Mouse (Mus musculus): ENCODE measurements at regions not wholly inside any gene's neighbourhood (a gene's known extent, or its start where the extent isn't known, plus 50 kb on each side); places are given as distances from the start of the nearest gene placed in this dataset.
A peak's percentile ranks its signal among the peaks of the same experiment; 100 is the strongest.

GRCm38 (mm10) chr17:84095829-84096228 lies 91.9 kb downstream of the Zfp36l2 start:
- Histone ChIP-seq H3K9me3 (replicated peaks) (no peaks in the 10 kb centered on the region), H3K4me1 (replicated peaks) (peaks cover 12% of the 10 kb centered on the region), H3K4me3 (replicated peaks) (no peak overlapping the region), H3K4me2 (no peak overlapping the region), H3K9ac (no peak overlapping the region), H3K27ac (replicated peaks) (no peak overlapping the region), H3K36me3 (replicated peaks) (no peaks in the 10 kb centered on the region), H3K27me3 (peaks cover 59% of the 10 kb centered on the region)
- ATAC-seq (ENCODE audit: insufficient read depth): no peak
- 47% methylated on average over 4 of the region's 4 CpGs for WGBS (ENCODE audit: insufficient replicate concordance)

GRCm38 (mm10) chr17:84095089-84095488 lies 92.7 kb downstream of the Zfp36l2 start:
- no peak overlapping the region for H3K4me3 ChIP-seq (replicated peaks)
- no peak overlapping the region for H3K9ac ChIP-seq
- no peak for ATAC-seq (ENCODE audit: insufficient read depth)
- H3K27me3 ChIP-seq: peaks cover 55% of the 10 kb centered on the region
- no peak overlapping the region for H3K27ac ChIP-seq (replicated peaks)
- H3K4me1 ChIP-seq (replicated peaks): peaks cover 9% of the 10 kb centered on the region; the same call in 1 of the 2 replicates
- H3K9me3 ChIP-seq (replicated peaks): no peaks in the 10 kb centered on the region
- H3K36me3 ChIP-seq (replicated peaks): no peaks in the 10 kb centered on the region
- no peak overlapping the region for H3K4me2 ChIP-seq
- WGBS (ENCODE audit: insufficient replicate concordance): 61% methylated on average over 2 of the region's 2 CpGs

GRCm38 (mm10) chr17:84086394-84086793 lies 101.4 kb downstream of the Zfp36l2 start:
- ATAC-seq (ENCODE audit: insufficient read depth): no peak
- Histone ChIP-seq H3K36me3 (replicated peaks) (no peaks in the 10 kb centered on the region), H3K4me3 (replicated peaks) (no peak overlapping the region), H3K9me3 (replicated peaks) (no peaks in the 10 kb centered on the region), H3K4me1 (replicated peaks) (peaks cover 11% of the 10 kb centered on the region), H3K4me2 (no peak overlapping the region), H3K9ac (no peak overlapping the region), H3K27me3 (no peaks in the 10 kb centered on the region), H3K27ac (replicated peaks) (no peak overlapping the region)
- WGBS (ENCODE audit: insufficient replicate concordance): 73% methylated on average over 12 of the region's 12 CpGs

DNA sequence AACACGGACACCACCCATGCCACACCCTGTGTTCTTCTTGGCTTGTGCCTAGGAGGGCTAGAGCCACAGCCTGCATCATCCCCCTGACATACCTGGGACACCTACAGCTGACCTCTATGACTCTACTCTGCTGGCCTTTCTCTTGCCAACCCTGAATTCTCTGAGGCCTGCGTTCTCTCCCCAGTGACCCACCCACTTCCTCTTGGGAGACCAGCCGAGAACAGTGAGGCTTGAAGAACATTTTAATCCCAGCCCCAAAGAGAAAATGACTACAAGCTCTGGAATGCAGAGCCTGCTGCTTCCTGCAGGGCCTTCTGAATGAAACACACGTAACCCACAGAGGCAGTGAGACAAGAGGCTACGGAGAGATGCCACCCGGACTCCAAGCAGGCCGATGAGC lies 102.0 kb downstream of the Zfp36l2 start:
- no peaks in the 10 kb centered on the region for H3K27me3 ChIP-seq
- no peaks in the 10 kb centered on the region for H3K9me3 ChIP-seq (replicated peaks)
- ATAC-seq (ENCODE audit: insufficient read depth): no peak
- no peak overlapping the region for H3K9ac ChIP-seq
- no peak overlapping the region for H3K4me2 ChIP-seq
- WGBS (ENCODE audit: insufficient replicate concordance): 43% methylated on average over 7 of the region's 7 CpGs
- H3K4me3 ChIP-seq (replicated peaks): no peak overlapping the region
- no peak overlapping the region for H3K27ac ChIP-seq (replicated peaks)
- H3K36me3 ChIP-seq (replicated peaks): no peaks in the 10 kb centered on the region
- H3K4me1 ChIP-seq (replicated peaks): peaks cover 11% of the 10 kb centered on the region

DNA sequence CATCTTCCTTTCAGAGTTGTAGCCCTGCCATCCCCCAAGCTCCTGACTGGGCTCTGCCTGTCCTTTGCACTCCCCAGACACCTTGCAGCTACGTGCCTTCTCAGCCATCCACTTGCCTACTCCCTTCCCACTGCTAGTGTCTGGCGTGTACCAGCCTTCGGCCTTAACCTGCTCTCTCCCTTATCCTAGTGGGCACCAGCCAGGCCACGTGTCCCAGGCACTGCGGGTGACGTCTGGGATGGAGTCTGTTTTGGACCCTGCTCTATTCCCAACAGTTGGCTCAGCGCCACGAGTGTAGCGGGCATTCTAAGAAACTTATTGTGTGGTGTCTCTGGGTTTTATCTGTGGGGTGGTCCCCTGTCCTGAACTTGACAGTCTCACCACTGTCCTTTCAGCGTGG lies 102.5 kb downstream of the Zfp36l2 start:
- 69% methylated on average over 10 of the region's 10 CpGs for WGBS (ENCODE audit: insufficient replicate concordance)
- Histone ChIP-seq H3K27me3 (no peaks in the 10 kb centered on the region), H3K36me3 (replicated peaks) (no peaks in the 10 kb centered on the region), H3K4me1 (replicated peaks) (peaks cover 11% of the 10 kb centered on the region), H3K4me3 (replicated peaks) (no peak overlapping the region), H3K9ac (no peak overlapping the region), H3K4me2 (no peak overlapping the region), H3K27ac (replicated peaks) (no peak overlapping the region), H3K9me3 (replicated peaks) (no peaks in the 10 kb centered on the region)
- no peak for ATAC-seq (ENCODE audit: insufficient read depth)

GRCm38 (mm10) chr17:84083307-84084263 lies 104.2 kb downstream of the Zfp36l2 start:
- peaks cover 11% of the 10 kb centered on the region for H3K4me1 ChIP-seq (replicated peaks)
- WGBS (ENCODE audit: insufficient replicate concordance): 56% methylated on average over 16 of the region's 16 CpGs
- no peak overlapping the region for H3K9ac ChIP-seq
- H3K4me3 ChIP-seq (replicated peaks): no peak overlapping the region
- no peak overlapping the region for H3K4me2 ChIP-seq
- ATAC-seq (ENCODE audit: insufficient read depth): no peak
- H3K36me3 ChIP-seq (replicated peaks): no peaks in the 10 kb centered on the region
- H3K9me3 ChIP-seq (replicated peaks): no peaks in the 10 kb centered on the region
- H3K27me3 ChIP-seq: no peaks in the 10 kb centered on the region
- H3K27ac ChIP-seq (replicated peaks): no peak overlapping the region

- no peaks in the 10 kb centered on the region for H3K27me3 ChIP-seq
- H3K4me3 ChIP-seq (replicated peaks): no peak overlapping the region
- no peak overlapping the region for H3K9ac ChIP-seq
- no peak overlapping the region for H3K4me2 ChIP-seq
- H3K27ac ChIP-seq (replicated peaks): no peak overlapping the region
- H3K4me1 ChIP-seq (replicated peaks): peaks cover 11% of the 10 kb centered on the region
- 70% methylated on average over 5 of the region's 5 CpGs for WGBS (ENCODE audit: insufficient replicate concordance)
- ATAC-seq (ENCODE audit: insufficient read depth): no peak
- H3K36me3 ChIP-seq (replicated peaks): no peaks in the 10 kb centered on the region
- H3K9me3 ChIP-seq (replicated peaks): no peaks in the 10 kb centered on the region
These were observed 105.2 kb downstream of the Zfp36l2 start for GRCm38 (mm10) chr17:84082571-84082970.

- H3K27ac ChIP-seq (replicated peaks): no peak overlapping the region
- no peaks in the 10 kb centered on the region for H3K9me3 ChIP-seq (replicated peaks)
- WGBS (ENCODE audit: insufficient replicate concordance): 65% methylated on average over 8 of the region's 8 CpGs
- no peaks in the 10 kb centered on the region for H3K36me3 ChIP-seq (replicated peaks)
- H3K9ac ChIP-seq: no peak overlapping the region
- H3K4me3 ChIP-seq (replicated peaks): no peak overlapping the region
- no peaks in the 10 kb centered on the region for H3K27me3 ChIP-seq
- ATAC-seq (ENCODE audit: insufficient read depth): 0 out of 2 replicates have a peak, but pooled peaks have one; percentile 5
- H3K4me2 ChIP-seq: no peak overlapping the region
- peaks cover 11% of the 10 kb centered on the region for H3K4me1 ChIP-seq (replicated peaks)
These were observed 105.9 kb downstream of the Zfp36l2 start for GRCm38 (mm10) chr17:84081751-84082352.

GRCm38 (mm10) chr17:84075081-84075938 lies 112.4 kb downstream of the Zfp36l2 start:
- ATAC-seq (ENCODE audit: insufficient read depth): no peak
- Histone ChIP-seq H3K27me3 (no peaks in the 10 kb centered on the region), H3K4me2 (no peak overlapping the region), H3K9me3 (replicated peaks) (no peaks in the 10 kb centered on the region), H3K36me3 (replicated peaks) (no peaks in the 10 kb centered on the region), H3K4me1 (replicated peaks) (no peaks in the 10 kb centered on the region), H3K9ac (no peak overlapping the region), H3K27ac (replicated peaks) (no peak overlapping the region), H3K4me3 (replicated peaks) (no peak overlapping the region)
- WGBS (ENCODE audit: insufficient replicate concordance): 45% methylated on average over 3 of the region's 3 CpGs

GRCm38 (mm10) chr17:84074000-84074782 lies 113.6 kb downstream of the Zfp36l2 start:
- ATAC-seq (ENCODE audit: insufficient read depth): no peak
- WGBS (ENCODE audit: insufficient replicate concordance): 50% methylated on average over 10 of the region's 10 CpGs
- Histone ChIP-seq H3K4me3 (replicated peaks) (no peak overlapping the region), H3K27ac (replicated peaks) (no peak overlapping the region; the same call in 1 of the 2 replicates), H3K9ac (no peak overlapping the region), H3K27me3 (no peaks in the 10 kb centered on the region), H3K9me3 (replicated peaks) (no peaks in the 10 kb centered on the region), H3K36me3 (replicated peaks) (no peaks in the 10 kb centered on the region), H3K4me2 (no peak overlapping the region), H3K4me1 (replicated peaks) (no peaks in the 10 kb centered on the region)
